Mouse (Mus musculus) heart, adult 2 months (tissue): ENCODE measurements around the gene Pld3.

Experiments used
- CTCF ChIP-seq: fragments of 200-600 bp; IDR thresholded peaks from 2 replicates; pipeline ENCODE4 v1.8.1; 2022; ENCODE audit warnings: antibody characterized with exemption, mild to moderate bottlenecking, moderate library complexity
- EP300 ChIP-seq: fragments of 200-500 bp; IDR thresholded peaks from 2 replicates; pipeline ENCODE4 v1.6.1; 2011; ENCODE audit warnings: low read depth, low read length, control low read depth; ENCODE audit not compliant: insufficient read depth
- POLR2A ChIP-seq: fragments of 200-500 bp; IDR thresholded peaks from 2 replicates; pipeline ENCODE4 v1.6.1; 2011; ENCODE audit warnings: mild to moderate bottlenecking, low read depth, low read length, control low read depth; ENCODE audit not compliant: insufficient read depth

- no peak for TF ChIP-seq CTCF
- TF ChIP-seq EP300: no peak
- no peak for TF ChIP-seq POLR2A
These were observed 60.0 kb downstream of the Pld3 start for GRCm38 (mm10) chr7:27493022-27493421.
